Mouse (Mus musculus): Measurements from ENCODE around the gene Pcsk2.

Pcsk2 gene

DNA sequence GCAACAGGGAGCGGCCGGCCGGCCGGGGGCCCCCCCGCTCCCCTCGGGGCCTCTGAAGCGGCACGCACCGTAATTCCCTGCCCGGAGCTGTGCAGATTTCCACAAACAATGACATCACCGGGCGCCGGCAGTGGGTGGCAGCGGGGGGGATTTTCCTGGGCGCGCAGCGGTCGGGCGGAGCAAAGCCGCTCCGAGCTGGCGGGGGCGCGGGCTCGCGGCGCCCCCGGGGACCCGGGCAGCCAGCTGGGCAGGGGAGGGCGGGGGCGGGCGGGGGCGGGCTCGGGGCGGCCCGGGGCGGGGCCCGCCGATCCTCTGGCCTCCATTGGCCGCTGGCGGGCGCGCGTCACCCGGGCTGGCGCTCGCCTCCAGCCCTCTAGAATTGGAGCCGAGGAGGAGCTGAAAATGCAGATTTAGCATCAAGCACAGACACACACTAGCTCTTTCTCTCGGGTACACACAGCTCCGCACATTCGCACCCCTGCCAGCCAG lies at the start of gene Pcsk2:
Gene Pcsk2, plus strand, starts transcription at position 399 of the 489 bp plus-strand sequence.
- peak; percentile 70 for DNase-seq (ENCODE audit: low read depth, low spot score)

DNA sequence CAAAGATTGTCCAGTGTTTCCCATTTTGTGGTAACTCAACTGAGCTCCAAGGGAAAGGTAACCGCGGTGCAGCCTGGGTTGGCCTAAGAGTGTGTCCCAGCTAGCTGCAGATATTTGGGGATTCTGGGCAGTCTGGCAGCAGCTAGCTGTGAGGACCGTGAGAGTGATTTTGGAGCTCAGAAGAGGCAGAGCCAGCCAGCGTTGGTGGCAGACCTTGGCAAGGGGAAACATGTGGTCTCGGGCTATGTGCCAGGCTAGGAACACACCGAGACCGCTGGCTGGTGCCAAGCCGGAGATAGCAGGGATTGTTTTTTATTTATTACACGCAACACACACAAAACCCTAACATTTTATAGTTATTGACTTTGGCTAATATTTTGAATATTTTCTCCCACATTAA lies 45.1 kb upstream of the Pcsk2 start:
- DNase-seq (ENCODE audit: low read depth, low spot score), result no peak

DNA sequence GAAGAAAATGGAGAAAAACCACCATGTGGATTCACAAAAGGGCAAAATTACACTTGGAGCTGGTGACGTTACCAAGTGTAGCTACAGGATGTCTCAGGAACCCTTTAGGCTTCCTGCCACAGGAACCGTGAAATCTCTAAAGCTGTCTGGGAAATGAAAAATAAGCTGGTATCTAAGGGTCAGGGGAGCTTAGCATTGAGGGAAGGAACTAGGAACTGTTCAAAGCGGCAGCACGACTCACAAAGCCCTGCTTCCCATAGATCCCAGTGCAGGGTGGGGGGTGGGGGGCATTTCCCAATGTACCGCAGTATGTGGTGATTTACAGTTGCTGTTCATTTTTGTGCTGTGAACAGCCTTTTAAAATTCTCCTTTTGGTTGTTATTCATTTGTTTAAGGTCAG lies 44.2 kb upstream of the Pcsk2 start:
- DNase-seq (ENCODE audit: low read depth, low spot score), result no peak

DNA sequence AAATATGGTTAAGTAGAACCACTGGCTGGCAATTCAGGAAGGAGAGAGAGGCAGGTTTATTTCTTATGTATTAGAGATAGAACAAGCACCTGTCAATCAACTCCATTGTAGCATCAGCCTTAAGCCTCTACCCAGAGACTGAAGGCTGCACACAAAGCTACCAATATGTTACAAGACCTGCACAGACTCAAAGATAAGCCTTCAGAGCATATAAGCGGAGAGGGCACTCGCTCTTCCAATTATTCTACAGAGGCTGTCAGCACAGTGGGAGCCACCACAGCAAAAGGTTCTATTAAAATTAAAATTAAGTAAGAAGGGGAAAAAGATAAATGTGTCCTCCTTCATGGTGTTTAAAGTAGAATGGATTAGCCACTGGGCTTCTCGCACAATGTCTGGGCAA lies 43.8 kb upstream of the Pcsk2 start:
- no peak for DNase-seq (ENCODE audit: low read depth, low spot score)

DNA sequence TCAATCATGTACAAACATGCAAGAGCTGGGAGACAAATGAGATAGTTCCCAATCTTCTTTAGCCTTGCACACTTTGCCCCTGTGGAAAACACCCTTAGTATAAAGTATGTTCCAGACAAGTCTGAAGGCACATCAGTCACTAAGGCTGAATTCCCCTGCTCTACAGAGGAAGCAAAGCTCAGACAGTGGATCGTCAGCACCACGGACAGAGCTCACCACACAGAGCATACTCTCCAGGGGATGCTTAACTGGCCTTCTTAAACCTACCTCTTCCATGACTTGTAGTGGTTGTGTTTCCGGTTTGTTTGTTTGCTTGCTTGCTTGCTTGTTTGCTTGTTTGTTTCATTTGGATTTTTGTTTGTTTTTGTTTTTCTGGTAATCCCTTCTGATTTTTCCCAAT lies 9.5 kb upstream of the Pcsk2 start:
- DNase-seq (ENCODE audit: low read depth, low spot score), result peak; percentile 63

DNA sequence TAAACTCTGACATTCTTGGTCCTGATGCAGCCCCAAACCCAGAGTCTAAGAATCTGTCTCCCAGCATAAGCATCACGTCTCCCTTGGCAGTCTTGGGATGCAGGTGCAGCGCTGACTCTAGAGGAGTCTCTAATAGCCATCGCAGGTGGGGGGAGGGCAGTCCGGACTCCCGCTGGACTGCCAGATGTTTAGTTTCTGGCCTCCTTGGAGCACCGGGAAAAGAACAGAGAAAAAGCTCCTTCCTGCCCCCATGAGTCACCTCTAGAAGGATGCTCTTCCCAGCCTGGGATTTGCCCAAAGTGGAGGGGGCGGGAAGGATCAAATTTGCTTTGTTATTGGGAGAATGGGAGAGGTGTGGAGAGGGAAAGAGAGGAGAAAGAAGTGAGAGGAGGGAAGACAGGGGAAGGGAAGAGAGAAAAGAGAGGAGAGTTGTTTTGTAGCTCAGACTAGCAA lies 631 bp upstream of the Pcsk2 start:
- peak; percentile 71 for DNase-seq (ENCODE audit: low read depth, low spot score)

DNA sequence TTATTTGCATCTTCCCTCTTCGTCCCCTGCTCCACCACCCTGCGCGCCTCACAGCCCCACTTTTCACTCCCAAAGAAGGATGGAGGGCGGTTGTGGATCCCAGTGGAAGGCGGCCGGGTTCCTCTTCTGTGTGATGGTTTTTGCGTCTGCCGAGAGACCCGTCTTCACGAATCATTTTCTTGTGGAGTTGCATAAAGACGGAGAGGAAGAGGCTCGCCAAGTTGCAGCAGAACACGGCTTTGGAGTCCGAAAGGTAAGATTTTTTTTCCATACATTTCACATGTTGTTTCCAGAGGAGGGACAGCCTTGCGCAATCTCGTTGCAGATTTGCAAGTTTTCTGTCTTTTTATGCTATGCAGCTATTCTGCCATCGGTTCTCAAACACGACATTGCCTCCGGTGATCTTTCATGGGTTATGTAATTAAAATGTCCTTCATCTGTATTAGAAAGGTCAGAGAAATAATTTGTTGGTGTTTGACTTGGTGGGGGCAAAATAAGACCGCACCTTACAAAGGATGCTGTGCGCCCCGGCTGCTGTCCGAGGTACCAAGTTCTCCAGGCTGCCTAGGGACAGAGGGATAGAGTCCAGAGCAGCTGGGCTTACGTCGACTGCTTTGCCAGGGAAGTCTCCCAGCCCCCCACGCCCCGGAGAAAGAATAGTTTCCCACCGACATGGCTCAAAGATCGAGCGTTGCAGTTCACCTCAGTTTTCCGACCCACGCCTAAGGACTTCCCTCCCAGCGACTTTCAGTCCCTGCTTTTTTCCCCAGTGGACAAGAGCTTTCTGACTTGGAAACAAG lies 656 bp downstream of the Pcsk2 start:
- DNase-seq (ENCODE audit: low read depth, low spot score), result peak; percentile 63

DNA sequence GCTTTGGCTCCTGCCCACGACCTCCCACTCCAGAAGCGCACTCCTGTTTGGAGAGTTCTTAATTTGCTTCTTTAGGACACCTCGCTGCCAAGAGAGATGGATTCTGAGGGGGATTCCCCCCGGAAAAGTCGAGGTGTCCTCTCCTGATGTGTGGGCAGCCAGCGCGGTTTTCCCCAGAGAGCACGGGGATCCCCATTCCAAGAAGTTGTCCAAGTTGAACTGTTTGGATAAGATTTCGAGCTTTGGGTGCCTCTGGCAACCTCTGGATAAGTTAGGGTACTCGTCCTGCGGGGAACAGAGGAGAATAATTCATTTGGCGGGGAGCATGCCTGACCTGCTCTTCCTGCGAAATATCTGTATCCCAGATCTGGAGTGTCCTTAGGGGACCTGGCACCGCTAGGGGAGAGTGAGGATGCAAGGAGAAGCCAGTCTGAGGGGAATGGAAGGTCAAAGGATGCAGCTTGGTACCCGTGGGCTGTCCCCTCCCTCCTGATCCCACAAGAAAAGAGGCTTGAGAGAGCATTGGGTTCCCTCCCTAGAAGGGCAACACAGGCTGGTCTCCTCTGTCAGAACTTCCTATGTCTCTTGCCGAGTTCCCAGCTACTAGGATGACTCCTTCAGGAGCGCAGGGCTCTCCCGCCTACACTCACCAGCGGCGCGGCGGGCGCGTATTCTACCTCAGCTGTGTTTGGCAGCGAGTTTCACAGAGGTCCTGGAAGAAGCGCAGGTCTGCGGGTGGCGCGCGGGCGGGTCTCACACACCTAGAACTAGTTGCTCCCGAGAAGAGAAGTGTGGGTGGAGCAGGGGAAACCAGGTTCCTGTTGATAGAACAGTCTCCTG lies 1.5 kb downstream of the Pcsk2 start:
- DNase-seq (ENCODE audit: low read depth, low spot score), result peak; percentile 30

DNA sequence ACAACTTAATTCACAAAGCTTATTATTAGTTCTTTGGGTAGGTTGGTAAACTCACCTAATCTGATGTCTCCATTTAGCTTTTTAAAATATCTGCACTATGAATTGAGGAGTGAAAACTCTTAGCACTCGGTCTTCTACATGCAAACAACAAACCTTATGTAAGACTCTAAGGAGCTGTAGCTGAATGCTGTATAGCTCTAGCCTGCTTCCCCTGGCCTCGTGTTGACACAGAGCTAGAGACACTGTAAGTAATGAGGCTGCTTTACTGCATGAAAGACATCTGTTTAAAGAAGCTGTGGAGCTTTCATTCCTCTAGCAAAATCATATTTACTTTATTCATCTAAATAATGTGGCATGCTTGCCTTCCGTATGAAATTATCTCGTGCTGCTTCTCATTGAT lies 14.4 kb downstream of the Pcsk2 start:
- DNase-seq (ENCODE audit: low read depth, low spot score), result no peak

DNA sequence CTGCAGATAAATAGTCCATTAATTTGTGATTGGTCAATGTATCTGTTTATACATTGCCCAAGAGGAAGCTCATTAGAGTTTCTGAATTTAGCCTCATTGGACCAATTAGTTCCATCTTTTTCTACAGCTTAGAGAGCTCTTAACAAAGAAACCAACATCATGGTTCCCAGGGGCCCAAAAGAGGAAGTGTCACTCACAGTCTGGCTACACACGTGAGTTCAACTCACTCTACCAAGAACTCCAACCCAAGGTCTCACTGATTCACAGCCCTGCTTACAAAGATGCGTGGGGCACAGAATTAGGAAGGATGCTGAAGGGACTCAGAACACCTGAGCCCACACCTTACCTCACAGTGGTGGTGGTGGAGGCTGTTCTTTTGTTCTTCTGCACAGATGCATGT lies 19.1 kb downstream of the Pcsk2 start:
- no peak for DNase-seq (ENCODE audit: low read depth, low spot score)

DNA sequence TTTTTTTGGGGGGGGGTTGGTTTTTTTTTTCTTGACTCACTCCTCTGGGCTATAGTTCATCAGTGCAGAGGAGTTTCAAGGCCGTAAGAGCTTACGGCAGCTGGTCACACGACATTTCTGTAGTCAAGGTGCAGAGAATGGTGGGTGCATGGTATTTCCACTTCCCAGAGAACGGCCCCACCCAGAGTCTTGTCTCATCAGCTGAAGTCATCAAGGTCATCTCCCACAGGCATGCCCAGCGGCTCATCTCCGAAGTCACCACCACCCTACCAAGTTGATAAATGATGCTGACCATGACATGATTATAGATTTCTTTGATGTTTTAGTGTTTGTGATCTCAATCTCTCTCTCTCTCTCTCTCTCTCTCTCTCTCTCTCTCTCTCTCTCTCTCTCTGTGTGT lies 20.0 kb downstream of the Pcsk2 start:
- DNase-seq (ENCODE audit: low read depth, low spot score), result no peak

DNA sequence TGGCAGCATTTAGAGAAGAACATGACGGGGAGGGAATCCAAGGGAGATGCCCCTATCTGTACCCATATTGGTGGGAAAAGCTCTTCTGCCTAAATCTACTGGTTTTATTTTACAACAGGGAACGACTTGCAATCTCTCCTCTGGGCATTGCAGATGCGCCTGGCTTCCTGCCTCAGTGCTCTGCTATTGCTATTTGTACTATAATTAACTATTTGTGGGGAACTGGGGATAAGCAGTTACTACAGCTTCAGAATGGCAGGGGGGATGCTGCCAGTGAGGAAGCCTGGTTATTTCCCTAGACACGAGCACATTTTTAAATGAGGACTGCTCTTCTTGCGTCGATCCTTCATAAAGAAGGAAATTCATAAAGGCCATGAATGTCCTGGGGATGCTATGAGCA lies 39.4 kb downstream of the Pcsk2 start:
- no peak for DNase-seq (ENCODE audit: low read depth, low spot score)

DNA sequence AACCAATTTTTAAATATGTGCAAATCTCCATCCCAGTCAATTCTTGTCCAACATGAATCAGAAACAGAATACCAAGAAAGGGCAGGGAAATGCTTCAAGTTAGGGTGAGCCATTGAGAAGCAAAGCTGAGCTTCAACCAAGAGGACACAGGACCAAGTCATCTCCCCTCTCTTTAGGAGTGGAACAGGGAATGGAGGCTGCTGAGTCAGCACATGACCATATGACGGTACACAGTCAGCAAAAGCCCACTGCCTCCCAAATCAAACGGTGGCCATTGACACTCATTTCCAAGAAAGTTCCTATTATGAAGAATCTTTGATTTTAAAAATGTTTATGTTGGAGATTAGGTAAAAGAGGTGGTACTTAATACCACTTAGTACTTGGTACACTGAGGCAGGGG lies 44.4 kb downstream of the Pcsk2 start:
- DNase-seq (ENCODE audit: low read depth, low spot score), result no peak

DNA sequence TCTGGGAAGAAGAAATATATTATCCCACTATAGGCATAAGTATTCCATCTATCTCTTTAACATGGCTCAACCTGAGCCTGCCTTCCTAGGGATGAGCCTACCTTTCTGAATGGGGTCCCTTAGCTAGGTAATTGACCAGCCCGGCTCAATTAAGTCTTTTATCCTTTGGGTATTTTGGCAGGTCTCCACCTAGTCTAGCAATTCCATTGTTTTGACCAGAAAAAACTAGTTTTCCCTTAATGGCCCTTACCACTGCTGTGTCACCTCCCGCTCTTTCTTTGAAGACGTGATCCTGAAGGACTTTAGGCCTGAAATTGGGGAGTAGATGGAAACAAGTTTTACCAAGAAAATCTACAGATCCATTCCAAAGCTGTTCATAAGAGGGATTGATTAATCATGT lies 57.1 kb downstream of the Pcsk2 start:
- peak; percentile 17 for DNase-seq (ENCODE audit: low read depth, low spot score)

DNA sequence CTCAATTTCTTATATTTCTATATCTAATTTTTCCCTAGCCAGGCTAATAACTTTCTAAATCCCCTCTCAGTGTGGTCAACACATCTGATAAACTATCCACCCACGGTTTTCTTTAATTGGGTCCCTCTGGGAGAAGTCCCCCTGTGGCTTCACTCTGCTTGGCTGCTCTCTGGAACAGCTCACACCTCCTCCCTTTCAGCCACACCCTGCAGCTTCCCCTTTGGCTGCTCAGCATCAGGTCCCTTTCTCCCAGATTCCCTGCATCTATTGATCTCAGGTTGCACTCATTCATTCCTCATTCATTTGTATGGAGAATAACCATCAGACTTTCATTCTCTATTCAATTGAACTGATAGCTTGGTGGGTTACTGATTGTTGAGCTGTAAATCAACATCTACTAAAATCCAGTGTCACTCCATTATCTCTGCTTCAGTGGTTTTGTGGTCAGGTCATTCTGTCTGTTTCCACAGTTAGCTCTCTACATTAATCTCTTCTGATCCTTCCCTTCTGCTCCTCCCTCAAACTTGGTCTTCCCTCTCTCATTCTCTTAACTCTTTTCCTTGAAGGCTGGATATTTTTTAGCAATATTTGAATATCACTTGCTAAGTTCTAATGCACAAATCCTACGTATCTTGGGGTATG lies 58.0 kb downstream of the Pcsk2 start:
- peak; percentile 30 for DNase-seq (ENCODE audit: low read depth, low spot score)

DNA sequence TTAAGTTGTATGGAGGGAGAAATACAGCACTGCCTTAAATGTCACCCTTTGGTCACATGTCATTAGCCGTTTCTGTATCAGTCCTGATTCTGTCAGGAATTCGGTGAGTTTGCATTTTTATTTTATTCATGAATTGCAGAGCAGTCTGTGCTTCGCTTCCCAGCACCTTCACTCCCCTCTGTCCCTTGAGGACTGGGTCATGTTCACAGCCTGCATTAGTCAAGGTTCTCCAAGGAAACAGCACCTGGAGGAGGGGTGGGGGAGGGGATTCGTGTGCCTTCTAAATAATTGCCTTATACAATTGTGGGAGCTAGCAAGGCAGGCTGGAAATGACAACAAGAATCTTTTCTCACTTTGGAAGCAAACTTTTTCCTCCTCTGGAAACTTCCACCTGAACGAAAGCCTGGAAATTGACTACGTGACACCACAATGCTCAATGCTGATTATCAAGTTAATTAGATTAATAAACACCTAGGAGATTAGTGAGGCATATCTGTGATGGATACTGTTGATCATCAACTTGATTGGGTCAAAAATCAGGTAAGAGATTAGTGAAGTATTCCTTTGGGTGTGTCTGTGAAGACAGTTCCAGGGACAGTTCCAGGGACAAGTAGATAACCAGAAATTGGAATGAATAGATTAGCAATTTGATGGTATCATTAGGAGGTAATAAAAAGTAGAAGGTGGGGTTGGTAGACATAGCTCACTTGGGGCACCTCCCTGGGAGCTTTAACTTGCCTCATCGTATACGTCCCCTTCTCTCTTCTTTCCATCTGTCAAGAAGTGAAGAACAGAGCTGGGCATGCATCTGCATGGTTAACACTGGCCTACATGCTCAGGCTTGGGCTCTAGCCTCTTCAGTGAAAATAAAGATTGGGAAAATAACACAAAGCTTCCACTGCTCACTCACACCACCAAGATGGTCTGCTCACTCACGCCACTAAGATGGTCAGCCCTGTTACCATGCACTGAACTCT lies 64.7 kb downstream of the Pcsk2 start:
- DNase-seq (ENCODE audit: low read depth, low spot score), result peak; percentile 12

DNA sequence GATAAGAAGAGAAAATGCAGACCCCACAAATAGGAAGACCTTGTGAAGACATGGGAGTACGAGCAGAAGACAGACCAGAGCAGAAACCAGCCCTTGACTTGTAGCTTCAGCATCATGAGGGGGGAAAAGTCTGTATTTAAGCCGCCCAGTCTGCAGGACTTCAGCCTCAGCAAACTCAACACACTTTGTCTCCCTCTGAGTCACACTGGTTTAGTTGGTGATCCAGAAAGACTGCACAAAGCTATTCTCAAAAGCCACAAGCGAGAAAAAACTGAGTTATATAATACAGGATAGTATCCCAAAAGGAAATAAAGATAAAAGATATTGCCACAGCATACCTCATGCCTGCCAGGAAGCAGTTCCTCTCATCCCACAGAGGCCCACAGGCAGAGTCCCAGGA lies 67.5 kb downstream of the Pcsk2 start:
- no peak for DNase-seq (ENCODE audit: low read depth, low spot score)

DNA sequence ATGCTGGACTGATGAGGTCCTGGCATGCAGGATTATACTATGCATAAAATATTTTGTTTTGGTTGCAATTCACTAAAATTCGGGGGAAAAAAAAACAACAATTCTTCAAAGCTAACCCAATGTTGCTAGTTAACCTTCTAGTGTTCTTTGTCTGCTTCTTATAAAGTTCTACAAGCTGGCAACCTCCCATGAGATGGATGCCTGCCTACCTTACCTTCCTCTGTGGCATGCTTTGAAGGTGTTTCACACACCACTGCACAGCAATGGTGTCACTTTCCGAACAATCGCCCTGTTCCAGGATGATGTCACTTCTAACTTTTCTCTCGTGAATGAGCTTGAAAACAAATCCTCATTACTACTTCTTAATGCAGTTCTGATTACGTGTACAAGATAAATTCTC lies 68.8 kb downstream of the Pcsk2 start:
- no peak for DNase-seq (ENCODE audit: low read depth, low spot score)

DNA sequence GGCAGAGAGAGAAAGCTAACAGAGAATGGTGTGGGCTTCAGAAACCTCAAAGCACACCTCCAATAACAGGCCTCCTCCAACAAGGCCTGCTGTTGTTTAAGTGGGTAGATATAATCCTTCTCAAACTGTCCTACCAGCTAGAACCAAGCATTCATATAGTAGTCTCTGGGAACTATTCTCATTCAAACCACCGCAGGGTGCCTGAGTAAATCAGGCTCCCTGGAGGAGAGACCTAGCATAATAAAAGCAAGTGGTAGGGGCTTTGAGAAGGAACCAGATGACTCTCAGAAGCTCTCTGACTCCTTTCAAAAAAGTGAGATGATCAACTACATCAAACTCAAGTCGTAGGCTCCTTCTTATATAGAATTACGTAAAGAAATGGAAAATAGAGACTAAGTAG lies 75.0 kb downstream of the Pcsk2 start:
- peak; percentile 72 for DNase-seq (ENCODE audit: low read depth, low spot score)

DNA sequence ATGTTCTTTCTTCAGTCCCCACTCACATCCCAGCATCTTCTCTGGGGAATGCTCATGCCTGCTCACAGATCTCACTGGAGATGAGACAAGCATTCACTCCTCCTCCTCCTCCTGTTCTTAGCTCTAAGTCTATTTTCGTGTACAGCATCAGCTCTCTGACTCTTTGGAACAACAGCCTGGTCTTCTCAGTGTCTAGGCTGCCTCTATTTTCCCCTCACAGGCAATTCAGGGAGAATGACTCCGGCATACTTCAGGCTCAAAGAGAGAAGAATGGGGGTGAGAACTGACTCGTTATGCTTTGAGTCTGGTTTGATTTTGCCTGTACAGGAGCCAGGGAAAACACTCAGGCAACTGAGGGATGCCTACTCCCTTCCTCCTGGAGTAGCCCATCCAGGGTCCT lies 78.0 kb downstream of the Pcsk2 start:
- DNase-seq (ENCODE audit: low read depth, low spot score), result no peak

DNA sequence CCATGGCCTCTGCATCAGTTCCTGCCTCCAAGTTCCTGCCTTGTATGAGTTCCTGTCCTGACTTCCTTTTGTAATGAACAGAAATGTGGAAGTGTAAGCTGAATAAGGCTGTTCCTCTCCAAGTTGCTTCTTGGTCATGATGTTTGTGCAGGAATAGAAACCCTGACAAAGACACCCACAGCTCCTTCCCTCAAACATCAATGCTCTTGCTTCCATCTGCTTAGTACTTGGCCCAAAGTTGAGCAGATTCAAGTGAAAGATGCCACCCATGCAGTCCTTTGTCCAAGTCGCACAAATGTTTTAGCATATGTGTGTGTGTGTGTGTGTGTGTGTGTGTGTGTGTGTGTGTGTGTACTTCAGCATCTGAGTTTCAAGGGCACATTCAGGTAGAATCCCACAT lies 97.3 kb downstream of the Pcsk2 start:
- DNase-seq (ENCODE audit: low read depth, low spot score), result no peak

All from R1 (cell line).